10 mouse cellular contexts compared by ENCODE assay signal in genomic region chr5:31083949-31084348, GRCm38 (mm10). TPM values are rescaled to one million over a fixed set of nuclear protein-coding genes. Genes with fewer than 3 reads are reported as not detected.
DNase-seq lines count a peak whose midpoint lies in the region.
"Had no signal": no experiment of that assay in that cellular context is flagged by ENCODE, and none has a peak within 500 bp of the region (broad histone marks: within the 10 kb centered on the region; RNA-seq: fewer than 3 reads in every experiment).

No protein-coding gene starts in this region.

- H3K27me3 ChIP-seq in splenic B cell, adult 2 months (ENCODE audit: control insufficient read depth, insufficient read depth, low read length, poor library complexity, severe bottlenecking) = no peaks in the 10 kb centered on the region

- DNase-seq in embryo, embryonic 11 days = peak; percentile 25
- no peak for DNase-seq in embryo, embryonic 10 days (ENCODE audit: low spot score)
- peak; percentile 26 to 51 for DNase-seq in kidney, postnatal 4 days
- DNase-seq in kidney, postnatal 10 days = no peak
- DNase-seq in mesoderm, embryonic 11.5 days (ENCODE audit: low read depth, low spot score) = peak; percentile 41
- DNase-seq in splenic B cell, adult 2 months (ENCODE audit: low read depth, low spot score) = peak; percentile 72
- no peak for DNase-seq in gastrocnemius, postnatal 14 days
- no peak for DNase-seq in adrenal gland, adult 8-10 months
- DNase-seq: lung, embryonic 14.5 days had no signal

- intact Hi-C loops in gastrocnemius, postnatal 14 days (cut with DNase I; ENCODE audit: low total_unique reads) = no loop called here

- no peaks in the 10 kb centered on the region for H3K36me3 ChIP-seq in splenic B cell, adult 2 months (ENCODE audit: control insufficient read depth, insufficient read depth, low read length, poor library complexity, severe bottlenecking)

RNA-seq across cellular contexts. Expression of gene Dnajc5g, which starts 22.1 kb away (rescaled TPM):
- total RNA-seq in gastrocnemius, postnatal 14 days (2021) = not detected
- not detected for total RNA-seq in adrenal gland, adult 8-10 months (2022)
- total RNA-seq: left cerebral cortex, postnatal 14 days had no signal

RNA-seq across cellular contexts. Expression of gene Slc30a3, which starts 24.1 kb away (rescaled TPM):
- under 1 TPM in 1 of 2 experiments, not detected in 1; 0.10 TPM for total RNA-seq in gastrocnemius, postnatal 14 days (2021)
- under 1 TPM in 1 of 4 experiments, not detected in 3; 0.28 TPM for total RNA-seq in adrenal gland, adult 8-10 months (2022)

RNA-seq across cellular contexts. Expression of gene Cad, which starts 29.4 kb away (rescaled TPM):
- 10 to 100 TPM; 12.3 to 19.9 TPM for total RNA-seq in gastrocnemius, postnatal 14 days (2021)
- 10 to 100 TPM; 23.1 to 52.0 (median 33.6) TPM for total RNA-seq in adrenal gland, adult 8-10 months (2022)

RNA-seq across cellular contexts. Expression of gene Trim54, which starts 32.6 kb away (rescaled TPM):
- total RNA-seq in gastrocnemius, postnatal 14 days (2021) = 100 to 1,000 TPM; 190 to 215 TPM
- not detected for total RNA-seq in adrenal gland, adult 8-10 months (2022)

RNA-seq across cellular contexts. Expression of gene Slc5a6, which starts 35.2 kb away (rescaled TPM):
- total RNA-seq in gastrocnemius, postnatal 14 days (2021) = 1 to 10 TPM; 2.5 to 2.8 TPM
- 10 to 100 TPM; 33.5 to 46.4 (median 38.1) TPM for total RNA-seq in adrenal gland, adult 8-10 months (2022)

Comparison
In these comparisons a context has a peak if more than half of its experiments do, and no peak if none do; other contexts are left out.
1. DNase-seq: peak in embryo, embryonic 11 days (single experiment), kidney, postnatal 4 days (2 of 2), mesoderm, embryonic 11.5 days (single experiment) and splenic B cell, adult 2 months (single experiment); none in embryo, embryonic 10 days (single experiment), kidney, postnatal 10 days (single experiment), gastrocnemius, postnatal 14 days (single experiment) and adrenal gland, adult 8-10 months (single experiment).